Mouse (Mus musculus) adrenal gland, postnatal 14 days (tissue): Measurements from ENCODE around the gene Ccdc89. TPM values are rescaled to one million over a fixed set of nuclear protein-coding genes. Genes with fewer than 3 reads are reported as not detected.

ENCODE experiments used
- DNase-seq: peaks from one replicate; pipeline ENCODE4 v3.0.0; 2021; ENCODE audit warnings: mixed read lengths
- long read RNA-seq, 2 experiments: library from polyadenylated mRNA; stranded (forward); transcript quantifications; one replicate each; pipeline ENCODE4 v2.0.0; 2021
- total RNA-seq: library from RNA; stranded (reverse); gene quantifications from 2 replicates; pipeline ENCODE4 v1.2.3, GENCODE M21; 2021

Ccdc89 gene
- 0.37 and 0.68 TPM in 2 replicates for total RNA-seq
- long read RNA-seq, experiment 1 = 0 reads
- long read RNA-seq, experiment 2 = 0 reads

DNA sequence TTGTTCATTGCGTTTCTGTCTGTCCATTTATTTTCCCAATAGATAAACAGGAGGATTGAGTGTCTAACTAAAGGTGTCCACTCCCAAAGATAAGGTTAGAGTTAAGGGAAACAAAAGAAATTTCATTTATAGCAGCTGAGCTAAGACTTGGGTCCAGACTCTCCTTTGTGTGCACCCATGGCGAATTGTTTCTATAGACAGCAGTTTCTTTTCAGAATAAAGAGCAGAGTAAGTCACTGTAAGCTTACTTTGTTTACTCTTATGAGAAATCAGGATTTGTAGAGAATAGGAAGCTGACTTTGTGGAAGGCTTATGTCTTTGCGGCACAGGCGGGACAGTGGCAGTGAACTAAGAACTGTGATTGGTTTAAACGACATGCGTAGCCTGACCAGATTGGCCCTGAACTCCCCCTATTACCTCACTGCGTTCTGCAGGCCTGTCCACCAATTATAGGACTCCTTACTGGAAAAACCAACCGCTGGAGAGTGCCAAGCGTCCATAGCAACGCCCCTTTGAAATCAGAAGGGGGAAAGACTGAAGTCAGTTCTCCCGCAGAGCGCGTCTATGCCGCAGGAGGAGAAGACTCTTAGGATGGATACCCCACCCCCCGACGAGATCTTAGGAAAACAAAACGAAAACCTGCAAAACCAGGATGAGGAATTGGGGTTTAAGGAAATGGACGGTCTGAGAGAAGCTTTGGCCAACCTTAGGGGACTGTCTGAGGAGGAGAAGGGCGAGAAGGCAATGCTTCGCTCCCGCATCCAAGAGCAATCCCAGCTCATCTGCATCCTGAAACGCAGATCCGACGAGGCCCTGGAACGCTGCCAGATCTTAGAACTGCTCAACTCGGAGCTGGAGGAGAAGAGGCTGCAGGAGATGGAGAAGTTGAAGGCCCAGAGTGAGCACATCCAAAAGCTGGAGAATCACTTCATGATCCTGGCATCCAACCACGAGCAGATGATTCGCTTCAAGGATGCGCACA, at the start of gene Ccdc89:
Ccdc89 (plus strand) TSS at position 558 of the 982 bp plus-strand sequence.
- DNase-seq = peak; percentile 88

DNA sequence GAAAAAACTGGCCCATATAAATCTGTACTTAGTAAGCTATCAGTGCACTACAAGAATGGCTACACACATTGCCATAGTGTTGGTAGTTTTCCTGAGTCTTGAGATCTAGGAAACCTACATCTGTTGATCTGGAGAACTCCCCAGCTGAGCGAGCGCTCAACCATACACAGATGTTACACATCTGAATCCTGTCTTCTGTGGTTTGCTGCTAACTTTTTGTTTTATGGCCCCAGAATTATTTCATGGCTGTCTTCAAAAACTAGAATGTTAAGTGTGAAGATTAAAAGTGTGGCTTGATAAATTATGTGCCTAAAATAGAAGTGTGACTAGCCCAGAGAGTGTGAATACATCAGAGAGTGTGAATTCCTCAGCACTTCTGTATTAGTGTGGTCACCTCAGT, 42.0 kb upstream of the Ccdc89 start:
- DNase-seq = no peak

- DNase-seq = no peak
These were observed 39.4 kb upstream of the Ccdc89 start for GRCm38 (mm10) chr7:90386885-90387459.

- DNase-seq = no peak
These were observed 36.6 kb upstream of the Ccdc89 start for GRCm38 (mm10) chr7:90389765-90390164.

DNA sequence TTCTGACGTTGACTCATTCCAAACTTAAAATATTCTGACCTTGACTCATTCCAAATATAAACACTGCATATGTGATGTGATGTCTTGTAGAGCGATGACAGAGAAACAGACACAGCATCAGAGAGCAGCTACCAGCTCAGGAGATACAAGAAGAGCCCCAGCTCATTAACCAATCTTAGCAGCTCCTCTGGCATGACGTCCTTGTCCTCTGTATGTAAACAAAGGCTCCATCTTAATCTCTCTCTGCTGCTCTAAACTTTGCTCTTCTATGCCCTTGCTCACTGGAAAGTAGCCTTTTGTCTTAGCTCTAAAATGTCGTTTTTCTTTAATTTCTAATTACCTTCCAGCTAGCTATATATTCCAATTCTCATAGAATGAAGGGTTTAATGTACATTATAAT, 31.3 kb upstream of the Ccdc89 start:
- no peak for DNase-seq

DNA sequence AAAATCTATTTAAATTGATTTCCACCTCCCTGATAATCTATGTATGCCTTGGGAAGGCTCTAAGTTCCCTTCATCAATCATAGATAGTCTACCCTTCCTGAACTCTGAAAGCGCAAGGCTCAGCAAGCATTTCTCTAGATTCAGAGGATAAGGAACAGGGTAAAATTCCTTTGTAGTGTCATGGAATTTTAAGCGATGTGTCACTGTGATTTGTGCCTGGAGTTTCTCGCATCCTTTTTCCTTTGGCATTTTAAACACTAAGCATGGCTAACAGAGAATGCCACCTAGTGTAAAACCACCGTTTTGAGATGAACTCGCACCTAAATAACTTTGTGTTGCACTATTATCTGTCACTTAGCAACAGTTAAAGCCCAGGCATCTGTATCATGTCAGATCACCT, 30.4 kb upstream of the Ccdc89 start:
- no peak for DNase-seq

DNA sequence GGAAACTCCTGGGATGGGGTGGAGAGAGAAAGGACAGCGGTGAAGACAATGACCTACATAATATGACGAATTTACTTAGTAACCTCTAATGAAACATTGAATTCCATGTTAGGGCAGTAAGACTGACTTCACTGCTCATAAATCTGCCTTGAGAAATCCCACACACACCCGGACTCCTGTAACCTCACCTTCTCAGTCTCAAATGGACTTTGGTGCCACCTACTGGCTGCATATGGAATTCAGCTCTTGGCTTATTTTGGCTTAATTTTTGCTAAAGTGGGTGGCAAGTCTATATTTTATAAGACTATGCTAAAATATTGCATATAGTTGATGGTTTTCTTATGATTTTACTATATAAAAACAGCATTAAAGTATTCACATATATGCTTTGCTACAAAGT, 16.4 kb upstream of the Ccdc89 start:
- peak; percentile 81 for DNase-seq

DNA sequence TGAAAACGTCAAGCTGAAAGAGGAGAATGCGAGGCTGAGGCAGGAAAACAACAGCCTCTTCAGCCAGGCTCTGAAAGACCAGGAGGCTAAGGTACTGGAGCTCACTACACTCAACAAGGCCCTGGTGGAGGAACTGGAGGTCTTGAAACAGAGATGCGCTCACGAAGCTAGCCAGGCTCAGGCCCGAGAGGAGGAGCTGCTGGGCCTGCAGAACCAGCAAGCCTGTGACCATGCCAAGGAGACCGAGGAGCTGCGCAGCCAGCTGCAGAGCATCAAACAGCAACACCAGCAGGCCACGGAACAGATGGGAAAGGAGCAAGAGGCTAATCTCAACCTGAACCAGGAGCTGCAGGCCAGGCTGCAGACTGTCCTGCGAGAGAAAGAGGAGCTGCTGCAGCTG, 629 bp downstream of the Ccdc89 start:
- peak; percentile 11 for DNase-seq

GRCm38 (mm10) chr7:90432221-90432620, 5.8 kb downstream of the Ccdc89 start:
- no peak for DNase-seq

GRCm38 (mm10) chr7:90440044-90440443, 13.7 kb downstream of the Ccdc89 start:
- no peak for DNase-seq

GRCm38 (mm10) chr7:90442070-90442469, 15.7 kb downstream of the Ccdc89 start:
- no peak for DNase-seq

- DNase-seq = peak; percentile 98
These were observed 16.2 kb downstream of the Ccdc89 start, which contains the start of gene Crebzf for GRCm38 (mm10) chr7:90442518-90443080. TSS of gene Crebzf (plus strand) at chr7:90442729.

DNA sequence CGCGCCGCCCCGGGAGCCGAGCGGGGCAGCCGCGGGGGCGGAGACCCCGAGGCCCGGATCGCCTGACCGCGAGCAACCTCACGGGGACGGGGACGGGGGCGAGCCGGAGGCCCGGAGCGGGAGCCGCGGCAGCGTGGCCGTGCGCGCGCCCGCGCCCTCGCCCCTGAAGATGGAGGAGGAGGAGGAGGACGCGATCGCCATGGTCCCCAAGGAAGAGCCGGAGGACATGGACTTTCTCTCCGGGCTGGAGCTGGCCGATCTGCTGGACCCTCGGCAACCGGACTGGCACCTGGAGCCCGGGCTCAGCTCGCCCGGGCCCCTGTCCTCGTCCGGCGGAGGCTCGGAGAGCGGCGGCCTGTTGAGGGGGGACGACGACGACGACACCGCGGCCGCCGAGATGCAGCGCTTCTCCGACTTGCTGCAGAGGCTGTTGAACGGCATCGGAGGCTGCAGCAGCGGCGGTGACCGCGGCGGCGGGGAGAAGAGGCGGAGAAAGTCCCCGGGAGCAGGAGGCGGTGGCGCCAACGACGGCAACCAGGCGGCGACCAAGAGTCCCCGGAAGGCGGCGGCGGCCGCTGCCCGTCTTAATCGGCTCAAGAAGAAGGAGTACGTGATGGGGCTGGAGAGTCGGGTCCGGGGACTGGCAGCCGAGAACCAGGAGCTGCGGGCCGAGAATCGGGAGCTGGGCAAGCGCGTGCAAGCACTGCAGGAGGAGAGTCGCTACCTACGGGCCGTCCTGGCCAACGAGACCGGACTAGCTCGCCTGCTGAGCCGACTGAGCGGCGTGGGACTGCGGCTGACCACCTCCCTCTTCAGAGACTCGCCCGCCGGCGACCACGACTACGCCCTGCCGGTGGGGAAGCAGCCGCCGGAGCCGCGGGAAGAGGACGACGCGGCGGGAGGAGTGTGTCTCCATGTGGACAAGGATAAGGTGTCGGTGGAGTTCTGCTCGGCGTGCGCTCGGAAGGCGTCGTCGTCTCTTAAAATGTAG, 17.0 kb downstream of the Ccdc89 start:
- DNase-seq = peak; percentile 87

GRCm38 (mm10) chr7:90444206-90444605, 17.8 kb downstream of the Ccdc89 start:
- DNase-seq = no peak

- DNase-seq = no peak
These were observed 29.9 kb downstream of the Ccdc89 start for GRCm38 (mm10) chr7:90456149-90456844.

DNA sequence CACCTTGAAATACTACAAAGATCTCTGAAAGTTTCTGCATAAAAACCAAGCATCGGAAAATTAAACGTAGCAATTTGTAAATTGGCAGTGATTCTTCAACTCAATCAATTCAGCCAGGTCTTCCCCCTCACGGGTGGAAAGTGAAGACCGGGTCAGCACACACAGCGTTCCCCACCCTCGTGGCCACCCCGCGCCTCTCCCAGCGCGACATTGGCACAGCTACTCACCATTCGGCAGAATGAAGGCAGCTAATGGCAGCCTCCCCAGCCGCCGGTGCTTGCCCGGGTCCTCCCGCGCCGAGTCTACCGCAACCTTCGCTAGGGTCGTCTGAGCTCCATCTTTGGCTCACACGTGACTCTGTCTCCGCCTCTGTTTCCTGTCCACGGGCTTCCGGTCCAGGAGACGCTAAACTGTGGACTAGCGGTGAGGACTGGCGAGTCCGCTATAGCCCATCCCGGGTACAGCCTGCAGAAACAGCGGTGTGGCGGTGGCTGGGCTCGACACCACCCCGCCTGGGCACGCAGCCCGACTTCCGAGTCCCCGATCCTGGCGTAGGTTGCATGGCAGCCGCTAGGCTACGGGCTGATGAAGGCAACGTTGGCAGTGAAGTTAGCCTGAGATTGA, 30.6 kb downstream of the Ccdc89 start, which contains the start of gene Tmem126a:
Tmem126a (minus strand) TSS at position 385 of the 624 bp plus-strand sequence.
- peak; percentile 92 for DNase-seq

- DNase-seq = peak; percentile 38
These were observed 31.1 kb downstream of the Ccdc89 start for GRCm38 (mm10) chr7:90457517-90457916.

GRCm38 (mm10) chr7:90460330-90460729, 34.0 kb downstream of the Ccdc89 start:
- peak; percentile 29 for DNase-seq

GRCm38 (mm10) chr7:90460930-90461329, 34.6 kb downstream of the Ccdc89 start:
- DNase-seq = peak; percentile 68

GRCm38 (mm10) chr7:90461441-90461840, 35.1 kb downstream of the Ccdc89 start:
- no peak for DNase-seq
